Mouse (Mus musculus): Measurements from ENCODE around the gene Hcfc1r1.

- TF ChIP-seq CTCF (conservative IDR thresholded peaks at IDR 0.05 in 1 of 2, IDR thresholded peaks at IDR 0.05 in 1 of 2; ENCODE audit: low read depth in 2 of 2, low read length in 2 of 2) (no peak), HCFC1 (IDR thresholded peaks at IDR 0.05; ENCODE audit: low read depth, low read length) (no peak), POLR2AphosphoS2 (IDR thresholded peaks at IDR 0.05; ENCODE audit: low read depth, low read length) (no peak), E2F4 (IDR thresholded peaks at IDR 0.05; ENCODE audit: insufficient replicate concordance, low read depth, low read length) (no peak)
These were observed 22.4 kb downstream of the Hcfc1r1 start for GRCm38 (mm10) chr17:23695801-23696200.

All from CH12.LX (cell line).